Mouse (Mus musculus) liver, embryonic 16.5 days (tissue): ENCODE measurements around the gene Tmcc2. TPM values are rescaled to one million over a fixed set of nuclear protein-coding genes. Genes with fewer than 3 reads are reported as not detected.

ENCODE experiments used
- ATAC-seq: fragments of 200-750 bp; cut with Nextera tagmentation; 2 replicates; pipeline ENCODE4 v1.8.0; 2017; ENCODE audit warnings: low read depth, mild to moderate bottlenecking, moderate number of reproducible peaks, moderate library complexity
- H3K27ac ChIP-seq: fragments of 300-500 bp; sonication (generic); 2 replicates; pipeline ENCODE4 v1.5.1; 2014; ENCODE audit warnings: mild to moderate bottlenecking, low read length
- H3K27me3 ChIP-seq: fragments of 300-500 bp; sonication (generic); 2 replicates; pipeline ENCODE4 v1.6.1; 2014; ENCODE audit warnings: low read depth, low read length, mixed read lengths; ENCODE audit not compliant: control insufficient read depth, insufficient read depth
- H3K36me3 ChIP-seq: fragments of 300-500 bp; sonication (generic); 2 replicates; pipeline ENCODE4 v1.6.1; 2014; ENCODE audit warnings: mild to moderate bottlenecking; ENCODE audit not compliant: control insufficient read depth, insufficient read depth
- H3K4me1 ChIP-seq: fragments of 300-500 bp; sonication (generic); 2 replicates; pipeline ENCODE4 v1.6.1; 2014; ENCODE audit warnings: low read depth, low read length, mixed read lengths; ENCODE audit not compliant: control insufficient read depth
- H3K4me2 ChIP-seq: fragments of 300-500 bp; sonication (generic); 2 replicates; pipeline ENCODE4 v1.6.1; 2014; ENCODE audit warnings: low read depth, low read length, mixed read lengths
- H3K4me3 ChIP-seq: fragments of 300-500 bp; sonication (generic); 2 replicates; pipeline ENCODE4 v1.5.1; 2014; ENCODE audit warnings: low read depth, mild to moderate bottlenecking, low read length
- H3K9ac ChIP-seq: fragments of 300-500 bp; sonication (generic); 2 replicates; pipeline ENCODE4 v1.6.1; 2014; ENCODE audit warnings: low read depth, low read length
- H3K9me3 ChIP-seq: fragments of 300-500 bp; sonication (generic); replicated peaks from 2 replicates; pipeline ENCODE4 v1.6.1; 2016; ENCODE audit warnings: low read length; ENCODE audit not compliant: control insufficient read depth
- WGBS: fragments of 180-500 bp; shearing (Covaris S2); extraction: QIAGEN DNeasy Blood & Tissue Kit; methylation state at CpG from one replicate; pipeline ENCODE4 v1.1.7; 2014; ENCODE audit not compliant: insufficient replicate concordance; 5-methylcytosine and 5-hydroxymethylcytosine counted together
- polyA plus RNA-seq: library from polyadenylated mRNA; unstranded; fragments of >200 nt; fragmentation: Nextera tagmentation; extraction: Ambion mirVana; gene quantifications from 2 replicates; pipeline ENCODE4 v1.2.1, GENCODE M21; 2015

Gene Tmcc2
- polyA plus RNA-seq, 1 experiment from 2014 or later, result 674 TPM

GRCm38 (mm10) chr1:132312043-132312442 lies 79.0 kb downstream of the Tmcc2 start:
- Histone ChIP-seq H3K27me3 (peaks cover 26% of the 10 kb centered on the region), H3K36me3 (no peaks in the 10 kb centered on the region), H3K9me3 (no peaks in the 10 kb centered on the region), H3K4me3 (no peak overlapping the region), H3K27ac (no peak overlapping the region), H3K4me1 (peaks cover 3% of the 10 kb centered on the region), H3K9ac (no peak overlapping the region), H3K4me2 (no peak overlapping the region)
- no peak for ATAC-seq
- WGBS, result 16% methylated on average over 2 of the region's 2 CpGs

- no peak overlapping the region for H3K27ac ChIP-seq
- no peak overlapping the region for H3K4me3 ChIP-seq
- H3K36me3 ChIP-seq, result no peaks in the 10 kb centered on the region
- peaks cover 3% of the 10 kb centered on the region for H3K4me1 ChIP-seq
- H3K4me2 ChIP-seq, result no peak overlapping the region
- ATAC-seq, result no peak
- no peak overlapping the region for H3K9ac ChIP-seq
- WGBS, result 30% methylated on average over 10 of the region's 10 CpGs
- H3K9me3 ChIP-seq, result no peaks in the 10 kb centered on the region
- H3K27me3 ChIP-seq, result peaks cover 19% of the 10 kb centered on the region
Observed at GRCm38 (mm10) chr1:132311174-132311859, 79.8 kb downstream of the Tmcc2 start.

- Histone ChIP-seq H3K27me3 (peaks cover 13% of the 10 kb centered on the region), H3K4me1 (peaks cover 2% of the 10 kb centered on the region), H3K4me2 (no peak overlapping the region), H3K36me3 (no peaks in the 10 kb centered on the region), H3K9ac (no peak overlapping the region), H3K27ac (no peak overlapping the region), H3K9me3 (no peaks in the 10 kb centered on the region), H3K4me3 (no peak overlapping the region)
- ATAC-seq, result no peak
- WGBS, result 56% methylated on average over 7 of the region's 7 CpGs
Observed at GRCm38 (mm10) chr1:132310754-132311153, 80.3 kb downstream of the Tmcc2 start.

GRCm38 (mm10) chr1:132308674-132309073 lies 82.4 kb downstream of the Tmcc2 start:
- ATAC-seq, result no peak
- Histone ChIP-seq H3K27me3 (peaks cover 8% of the 10 kb centered on the region), H3K4me1 (no peaks in the 10 kb centered on the region; the same call in 1 of the 2 replicates)

GRCm38 (mm10) chr1:132307962-132308361 lies 83.1 kb downstream of the Tmcc2 start:
- no peaks in the 10 kb centered on the region; the same call in 1 of the 2 replicates for H3K4me1 ChIP-seq
- no peaks in the 10 kb centered on the region for H3K36me3 ChIP-seq
- H3K27me3 ChIP-seq, result peaks cover 9% of the 10 kb centered on the region
- H3K4me3 ChIP-seq, result no peak overlapping the region
- 68% methylated on average over 6 of the region's 6 CpGs for WGBS
- no peak overlapping the region for H3K9ac ChIP-seq
- H3K9me3 ChIP-seq, result no peaks in the 10 kb centered on the region
- ATAC-seq, result no peak
- no peak overlapping the region for H3K27ac ChIP-seq
- H3K4me2 ChIP-seq, result no peak overlapping the region

More at GRCm38 (mm10) chr1:132308674-132309073, 82.4 kb downstream of the Tmcc2 start:
- H3K27ac ChIP-seq, result no peak overlapping the region
- H3K36me3 ChIP-seq, result no peaks in the 10 kb centered on the region
- H3K4me2 ChIP-seq, result no peak overlapping the region
- H3K4me3 ChIP-seq, result no peak overlapping the region
- 66% methylated on average over 7 of the region's 7 CpGs for WGBS
- H3K9ac ChIP-seq, result no peak overlapping the region
- no peaks in the 10 kb centered on the region for H3K9me3 ChIP-seq

GRCm38 (mm10) chr1:132306808-132307207 lies 84.3 kb downstream of the Tmcc2 start:
- ATAC-seq, result no peak
- H3K4me2 ChIP-seq, result no peak overlapping the region
- H3K27me3 ChIP-seq, result peaks cover 11% of the 10 kb centered on the region
- H3K9me3 ChIP-seq, result no peaks in the 10 kb centered on the region
- H3K4me3 ChIP-seq, result no peak overlapping the region
- no peaks in the 10 kb centered on the region; the same call in 1 of the 2 replicates for H3K4me1 ChIP-seq
- H3K27ac ChIP-seq, result no peak overlapping the region
- no peaks in the 10 kb centered on the region for H3K36me3 ChIP-seq
- WGBS, result 18% methylated on average over 4 of the region's 4 CpGs
- H3K9ac ChIP-seq, result no peak overlapping the region

Other genes starting within 250 kb of the Tmcc2 start
- gene Lemd1, start 199.8 kb downstream of the Tmcc2 start, polyA plus RNA-seq, result not detected in 2 replicates
- gene AC124108.1, start 199.8 kb downstream of the Tmcc2 start, polyA plus RNA-seq, result not detected in 2 replicates
- not detected in 2 replicates for gene Gm10188, start 161.5 kb downstream of the Tmcc2 start, polyA plus RNA-seq
- 0.06 and 0.11 TPM in 2 replicates for gene Klhdc8a, start 92.7 kb downstream of the Tmcc2 start, polyA plus RNA-seq
- 3.2 and 3.6 TPM in 2 replicates for gene Nuak2, start 75.2 kb downstream of the Tmcc2 start, polyA plus RNA-seq
- gene Dstyk, start 26.3 kb upstream of the Tmcc2 start, polyA plus RNA-seq, result 4.4 and 5.0 TPM in 2 replicates
- 21.5 and 22.7 TPM in 2 replicates for gene Rbbp5, start 86.1 kb upstream of the Tmcc2 start, polyA plus RNA-seq
- gene Tmem81, start 114.9 kb upstream of the Tmcc2 start, polyA plus RNA-seq, result 0.62 and 0.92 TPM in 2 replicates
- gene Cntn2, start 152.0 kb upstream of the Tmcc2 start, polyA plus RNA-seq, result 0.02 and 0.05 TPM in 2 replicates